Mouse (Mus musculus) subcutaneous adipose tissue, adult 2 months (tissue): ENCODE results near the gene Zfp990. TPM values are rescaled to one million over a fixed set of nuclear protein-coding genes. Genes with fewer than 3 reads are reported as not detected.

Experiments used
- polyA plus RNA-seq: library from polyadenylated mRNA; depleted of rRNA; stranded (reverse); fragments of >200 nt; gene quantifications from 2 replicates; pipeline ENCODE4 v1.2.3, GENCODE M21; 2012; ENCODE audit warnings: low replicate concordance; rRNA removed

Zfp990 gene
- polyA plus RNA-seq = 0.48 TPM in 1 of 2 replicates, not detected in the other

DNA sequence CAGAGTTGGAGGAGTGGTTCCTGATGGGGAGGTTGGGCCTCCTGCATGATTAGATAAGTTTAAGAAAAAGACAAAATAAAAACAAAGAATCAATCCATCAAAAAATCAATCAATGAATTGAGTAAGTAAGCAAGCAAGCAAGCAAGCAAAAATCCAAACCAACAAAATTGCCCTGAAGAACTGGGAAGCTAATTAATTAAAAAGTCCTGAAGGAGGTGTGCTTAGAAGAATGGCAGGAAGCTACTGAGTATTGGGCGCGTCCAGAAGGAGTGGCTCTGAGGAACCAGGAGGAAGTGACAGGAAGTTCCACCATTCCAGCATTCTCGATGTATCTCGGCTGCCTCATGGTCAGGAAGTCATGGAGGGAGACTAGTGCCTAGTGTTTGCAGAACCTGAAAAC lies at the start of gene Zfp990:
Gene Zfp990, plus strand, starts transcription at position 301 of the 400 bp plus-strand sequence.

DNA sequence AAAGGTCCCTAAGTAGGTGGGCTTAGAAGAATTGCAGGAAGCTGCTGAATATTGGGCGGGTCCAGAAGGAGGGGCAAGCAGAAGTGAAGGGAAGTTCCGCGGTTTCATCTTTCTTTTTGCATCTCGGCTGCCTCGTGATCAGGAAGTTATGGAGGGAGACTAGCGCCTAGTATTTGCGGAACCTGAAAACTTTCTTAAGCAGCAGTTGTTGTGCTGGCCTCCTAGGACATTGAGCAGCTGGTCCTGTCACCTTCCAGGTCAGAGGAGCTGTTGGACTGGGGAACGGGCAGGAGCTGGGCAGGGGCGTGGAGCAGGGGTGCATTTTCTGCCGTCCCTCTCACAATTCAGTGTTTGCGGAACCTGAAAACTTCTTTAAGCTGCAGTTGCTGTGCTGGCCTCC lies 74.5 kb downstream of the Zfp990 start, which contains the start of gene Gm13212:
Gene Gm13212, plus strand, starts transcription at position 89 of the 400 bp plus-strand sequence.

Other genes with a start within 250 kb of the Zfp990 start
- 0.39 and 0.90 TPM in 2 replicates for gene Tnfrsf8, start 195.6 kb upstream of the Zfp990 start, polyA plus RNA-seq
- 0.16 and 0.48 TPM in 2 replicates for gene Gm13212, start 74.4 kb downstream of the Zfp990 start, polyA plus RNA-seq
- gene Zfp980, start 159.9 kb downstream of the Zfp990 start, polyA plus RNA-seq = not detected in 2 replicates